Mouse (Mus musculus): ENCODE measurements around the gene Emid1. TPM values are rescaled to one million over a fixed set of nuclear protein-coding genes. Genes with fewer than 3 reads are reported as not detected.
A peak's percentile ranks its signal among the peaks of the same experiment; 100 is the strongest.

Gene Emid1
- polyA plus RNA-seq, 1 experiment from 2014 or later = 13.0 TPM

DNA sequence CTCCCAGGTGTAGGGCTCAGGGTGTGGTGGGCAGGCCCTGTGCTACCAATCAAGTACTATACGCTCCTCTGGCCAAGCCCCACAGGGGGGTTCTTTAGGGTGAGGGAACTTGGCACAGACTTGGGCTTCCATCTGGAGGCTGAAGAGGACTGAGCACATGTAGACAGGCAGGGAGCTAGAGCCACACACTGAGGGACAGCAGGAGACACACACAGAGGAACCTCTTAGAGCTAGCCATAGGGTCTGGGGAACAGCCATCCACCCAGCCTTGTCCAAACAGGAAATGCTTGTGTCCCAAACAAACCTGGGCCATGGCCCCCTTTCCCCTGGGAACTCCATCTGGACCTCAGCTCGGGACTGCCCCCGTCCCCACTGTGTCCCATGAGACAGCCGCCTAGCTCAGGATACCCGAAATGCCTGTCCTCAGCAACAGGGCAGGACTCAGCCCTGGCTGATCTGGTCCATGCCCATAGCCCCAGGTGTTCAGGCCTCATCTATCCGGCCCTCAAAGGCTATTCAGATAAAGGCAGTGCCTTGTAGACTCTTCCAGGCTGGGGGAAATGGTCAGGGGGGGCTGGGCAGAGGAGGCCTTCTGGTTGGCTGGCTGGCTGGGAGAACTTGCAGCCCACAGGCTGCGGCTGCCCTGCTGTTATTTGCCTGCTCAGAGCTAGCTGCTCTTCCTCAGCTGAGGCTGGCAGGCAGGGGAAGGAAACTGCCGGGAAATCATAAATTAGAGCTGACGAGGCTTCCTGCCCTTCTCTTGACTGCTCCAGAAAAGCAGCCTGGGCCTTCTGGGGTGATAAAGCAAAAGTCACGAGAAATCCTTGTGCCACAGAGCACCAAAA, 3.1 kb upstream of the Emid1 start:
- ATAC-seq (no peak), DNase-seq (ENCODE audit: low spot score) (no peak)
- Histone ChIP-seq H3K27me3 (replicated peaks; ENCODE audit: control insufficient read depth, insufficient read depth, low read length) (no peaks in the 10 kb centered on the region), H3K36me3 (ENCODE audit: control insufficient read depth, insufficient read depth, low read length) (no peaks in the 10 kb centered on the region), H3K9me3 (replicated peaks; ENCODE audit: control insufficient read depth, low read length) (no peaks in the 10 kb centered on the region), H3K4me2 (ENCODE audit: low read length) (no peak overlapping the region), H3K9ac (ENCODE audit: low read length) (no peak overlapping the region; the same call in 1 of the 2 replicates), H3K27ac (ENCODE audit: low read depth, low read length) (no peak overlapping the region), H3K4me3 (ENCODE audit: low read depth, low read length) (no peak overlapping the region), H3K4me1 (ENCODE audit: control insufficient read depth, insufficient read depth, low read length) (0 out of 2 replicates have a peak, but pooled peaks cover 2% of the 10 kb centered on the region)
- 54% methylated on average over 10 of the region's 10 CpGs for WGBS

DNA sequence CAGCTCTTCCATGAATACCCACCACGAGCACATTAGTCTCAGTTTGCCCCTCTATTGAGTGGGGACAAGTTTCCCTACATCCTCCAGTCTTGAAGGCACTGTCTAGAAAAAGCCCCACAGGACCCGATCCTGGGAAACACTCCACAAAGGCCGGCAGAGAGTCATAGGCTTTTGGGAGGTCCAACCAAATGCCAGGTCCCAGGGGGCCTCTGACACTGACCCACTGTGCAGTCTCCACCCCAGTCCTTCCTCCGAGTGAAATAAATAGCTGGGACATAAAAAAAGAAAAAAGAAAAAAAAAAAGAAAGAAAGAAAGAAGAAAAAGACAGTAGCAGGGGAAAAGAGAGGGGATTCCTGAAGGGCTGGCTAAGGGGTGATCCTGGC, 818 bp downstream of the Emid1 start:
- Histone ChIP-seq H3K4me2 (ENCODE audit: low read length) (peak overlapping the region; percentile 78), H3K4me3 (ENCODE audit: low read depth, low read length) (peak overlapping the region; percentile 48), H3K36me3 (ENCODE audit: control insufficient read depth, insufficient read depth, low read length) (no peaks in the 10 kb centered on the region), H3K27ac (ENCODE audit: low read depth, low read length) (no peak overlapping the region), H3K4me1 (ENCODE audit: control insufficient read depth, insufficient read depth, low read length) (peaks cover 12% of the 10 kb centered on the region), H3K9me3 (replicated peaks; ENCODE audit: control insufficient read depth, low read length) (no peaks in the 10 kb centered on the region), H3K27me3 (replicated peaks; ENCODE audit: control insufficient read depth, insufficient read depth, low read length) (no peaks in the 10 kb centered on the region), H3K9ac (ENCODE audit: low read length) (peak overlapping the region; percentile 64)
- 17% methylated on average over 4 of the region's 4 CpGs for WGBS
- ATAC-seq = no peak
- DNase-seq (ENCODE audit: low spot score) = no peak

DNA sequence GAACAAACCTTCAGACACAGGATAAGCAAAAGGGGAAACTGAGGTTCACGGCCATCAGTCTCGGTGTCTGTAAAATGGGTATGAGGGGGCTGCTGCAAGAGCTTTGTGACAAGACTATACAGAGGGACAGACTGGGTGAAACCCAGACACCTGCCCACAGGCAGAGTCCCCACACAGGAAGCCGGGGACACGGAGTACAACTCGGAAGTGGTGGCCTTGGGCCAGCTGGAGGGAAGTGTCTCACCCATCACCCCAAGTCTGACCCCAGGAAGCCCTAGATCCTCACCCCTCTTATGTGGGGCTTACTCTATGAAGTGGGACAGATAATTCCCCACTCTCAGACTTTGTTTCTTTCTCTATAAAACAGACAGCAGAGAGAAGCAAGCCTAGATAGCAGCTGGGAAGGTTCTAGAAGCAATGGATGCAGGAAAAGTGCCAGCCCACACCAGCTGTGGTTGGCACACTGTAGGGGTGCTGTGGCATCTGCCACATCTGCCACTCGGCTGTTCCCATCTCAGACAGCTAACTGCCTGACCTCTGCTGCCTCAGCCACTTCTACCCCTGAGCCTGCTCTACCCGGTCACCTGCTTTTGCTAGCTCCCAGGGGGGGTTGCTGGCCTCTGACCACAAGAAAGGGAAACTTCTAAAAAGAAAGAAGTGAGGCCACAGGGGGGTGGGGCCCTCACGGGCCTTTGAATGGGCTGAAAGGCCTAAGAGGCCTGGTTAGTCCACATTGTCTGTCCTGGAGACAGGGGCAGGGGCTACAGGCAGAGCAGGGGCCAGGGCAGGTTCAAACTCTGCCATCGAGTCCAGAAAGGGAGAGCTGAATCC, 1.4 kb downstream of the Emid1 start:
- Histone ChIP-seq H3K4me3 (ENCODE audit: low read depth, low read length) (no peak overlapping the region), H3K27ac (ENCODE audit: low read depth, low read length) (no peak overlapping the region), H3K9me3 (replicated peaks; ENCODE audit: control insufficient read depth, low read length) (no peaks in the 10 kb centered on the region), H3K4me2 (ENCODE audit: low read length) (peak overlapping the region; percentile 78; the same call in 1 of the 2 replicates), H3K36me3 (ENCODE audit: control insufficient read depth, insufficient read depth, low read length) (no peaks in the 10 kb centered on the region), H3K9ac (ENCODE audit: low read length) (no peak overlapping the region), H3K4me1 (ENCODE audit: control insufficient read depth, insufficient read depth, low read length) (peaks cover 12% of the 10 kb centered on the region), H3K27me3 (replicated peaks; ENCODE audit: control insufficient read depth, insufficient read depth, low read length) (no peaks in the 10 kb centered on the region)
- DNase-seq (ENCODE audit: low spot score) (no peak), ATAC-seq (no peak)
- WGBS = 48% methylated on average over 9 of the region's 9 CpGs

DNA sequence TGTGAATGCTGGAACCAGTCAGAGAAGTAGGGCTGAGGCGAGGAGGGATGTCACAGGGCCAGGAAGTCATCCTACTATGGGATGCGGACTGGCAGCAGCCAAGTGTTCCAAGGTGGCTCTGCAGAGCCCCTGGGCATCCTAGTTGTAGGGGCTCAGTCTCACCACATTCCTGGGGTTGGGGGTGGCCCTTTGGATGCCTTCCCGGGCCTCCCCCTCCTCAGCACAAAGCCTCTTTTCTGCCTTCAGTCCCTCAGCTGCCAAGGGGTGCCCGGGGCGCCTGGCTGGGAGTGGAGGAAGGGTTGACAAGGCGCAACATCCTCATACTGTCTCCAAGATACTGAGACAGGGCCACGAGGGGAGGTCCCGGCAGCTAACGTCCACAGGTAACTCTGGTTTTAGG, 2.1 kb downstream of the Emid1 start:
- ATAC-seq (peak; percentile 47), DNase-seq (ENCODE audit: low spot score) (no peak)
- Histone ChIP-seq H3K4me1 (ENCODE audit: control insufficient read depth, insufficient read depth, low read length) (peaks cover 12% of the 10 kb centered on the region), H3K4me2 (ENCODE audit: low read length) (peak overlapping the region; percentile 26), H3K9ac (ENCODE audit: low read length) (no peak overlapping the region), H3K27ac (ENCODE audit: low read depth, low read length) (no peak overlapping the region), H3K4me3 (ENCODE audit: low read depth, low read length) (no peak overlapping the region), H3K36me3 (ENCODE audit: control insufficient read depth, insufficient read depth, low read length) (no peaks in the 10 kb centered on the region), H3K27me3 (replicated peaks; ENCODE audit: control insufficient read depth, insufficient read depth, low read length) (no peaks in the 10 kb centered on the region), H3K9me3 (replicated peaks; ENCODE audit: control insufficient read depth, low read length) (no peaks in the 10 kb centered on the region)
- 43% methylated on average over 9 of the region's 9 CpGs for WGBS

DNA sequence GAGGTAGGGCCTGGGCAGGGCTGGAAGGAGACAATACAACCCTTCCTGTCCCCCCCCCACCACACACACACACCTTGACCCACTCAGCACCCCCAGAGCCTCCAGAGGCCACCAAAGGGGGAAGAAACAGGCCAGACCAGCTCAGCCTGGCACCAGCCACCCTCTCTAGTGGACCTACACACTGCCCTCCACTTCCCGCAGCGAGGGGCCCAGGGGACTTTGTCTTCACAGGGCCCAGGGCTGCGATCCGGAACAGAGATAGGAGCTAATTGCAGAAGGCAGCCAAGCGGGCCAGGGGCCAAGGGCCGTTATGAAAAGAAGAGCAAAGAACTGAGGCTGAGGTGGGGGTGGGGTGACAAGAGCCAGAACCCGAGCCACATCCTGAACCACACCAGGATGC, 2.8 kb downstream of the Emid1 start:
- Histone ChIP-seq H3K9me3 (replicated peaks; ENCODE audit: control insufficient read depth, low read length) (no peaks in the 10 kb centered on the region), H3K27me3 (replicated peaks; ENCODE audit: control insufficient read depth, insufficient read depth, low read length) (no peaks in the 10 kb centered on the region), H3K4me3 (ENCODE audit: low read depth, low read length) (no peak overlapping the region), H3K4me2 (ENCODE audit: low read length) (peak overlapping the region; percentile 26), H3K27ac (ENCODE audit: low read depth, low read length) (peak overlapping the region; percentile 9; the same call in 1 of the 2 replicates), H3K36me3 (ENCODE audit: control insufficient read depth, insufficient read depth, low read length) (no peaks in the 10 kb centered on the region), H3K9ac (ENCODE audit: low read length) (no peak overlapping the region), H3K4me1 (ENCODE audit: control insufficient read depth, insufficient read depth, low read length) (peaks cover 12% of the 10 kb centered on the region)
- WGBS = 8% methylated on average over 7 of the region's 7 CpGs
- ATAC-seq = no peak
- DNase-seq (ENCODE audit: low spot score) = no peak

DNA sequence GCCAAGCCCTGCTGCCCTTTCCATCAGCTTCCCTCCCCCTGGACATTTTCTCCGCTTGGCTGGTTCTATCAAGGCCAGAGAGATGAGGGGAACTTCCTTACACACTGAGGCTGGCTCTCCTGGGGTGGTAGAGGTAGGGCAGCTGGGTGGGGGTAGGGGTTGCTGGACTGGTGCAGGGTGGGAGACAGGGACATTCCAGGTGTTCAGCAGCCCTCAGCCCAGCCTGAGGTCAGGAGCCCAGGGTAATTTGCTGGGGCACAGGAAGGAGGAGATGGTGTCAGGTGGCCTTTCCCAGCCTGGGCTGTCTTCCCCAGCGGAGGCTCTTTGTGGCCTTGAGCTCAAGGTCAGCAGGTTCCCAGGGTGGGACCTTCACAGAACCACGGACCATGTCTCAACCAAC, 6.5 kb downstream of the Emid1 start:
- Histone ChIP-seq H3K4me1 (ENCODE audit: control insufficient read depth, insufficient read depth, low read length) (peaks cover 10% of the 10 kb centered on the region), H3K27ac (ENCODE audit: low read depth, low read length) (no peak overlapping the region), H3K9me3 (replicated peaks; ENCODE audit: control insufficient read depth, low read length) (no peaks in the 10 kb centered on the region), H3K9ac (ENCODE audit: low read length) (no peak overlapping the region), H3K36me3 (ENCODE audit: control insufficient read depth, insufficient read depth, low read length) (no peaks in the 10 kb centered on the region), H3K27me3 (replicated peaks; ENCODE audit: control insufficient read depth, insufficient read depth, low read length) (no peaks in the 10 kb centered on the region), H3K4me3 (ENCODE audit: low read depth, low read length) (no peak overlapping the region), H3K4me2 (ENCODE audit: low read length) (no peak overlapping the region)
- DNase-seq (ENCODE audit: low spot score) (no peak), ATAC-seq (no peak)
- 77% methylated on average over 3 of the region's 3 CpGs for WGBS

DNA sequence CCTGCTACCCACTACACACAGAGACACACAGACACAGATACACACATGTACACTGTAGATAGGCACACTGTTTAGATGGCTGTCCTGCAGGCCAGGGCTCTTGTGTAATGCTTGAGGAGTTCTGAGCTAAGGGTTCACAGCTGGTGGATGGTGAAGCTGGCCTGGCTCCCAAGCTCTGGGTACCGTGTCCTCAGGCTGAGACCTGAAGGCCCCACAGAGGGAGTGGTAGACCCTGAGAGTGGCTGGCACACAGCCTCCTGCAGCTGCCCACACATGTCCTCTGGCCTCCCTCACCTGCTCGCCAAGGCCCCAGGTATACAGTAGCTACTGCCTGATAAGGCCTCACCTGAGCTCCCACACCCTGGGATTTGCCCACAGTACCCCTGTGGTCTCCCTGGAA, 10.1 kb downstream of the Emid1 start:
- WGBS = 89% methylated on average over 2 of the region's 2 CpGs
- Histone ChIP-seq H3K27ac (ENCODE audit: low read depth, low read length) (no peak overlapping the region), H3K9ac (ENCODE audit: low read length) (no peak overlapping the region), H3K4me2 (ENCODE audit: low read length) (no peak overlapping the region), H3K27me3 (replicated peaks; ENCODE audit: control insufficient read depth, insufficient read depth, low read length) (no peaks in the 10 kb centered on the region), H3K36me3 (ENCODE audit: control insufficient read depth, insufficient read depth, low read length) (no peaks in the 10 kb centered on the region), H3K9me3 (replicated peaks; ENCODE audit: control insufficient read depth, low read length) (no peaks in the 10 kb centered on the region), H3K4me3 (ENCODE audit: low read depth, low read length) (no peak overlapping the region), H3K4me1 (ENCODE audit: control insufficient read depth, insufficient read depth, low read length) (no peaks in the 10 kb centered on the region)
- DNase-seq (ENCODE audit: low spot score) (no peak), ATAC-seq (no peak)

DNA sequence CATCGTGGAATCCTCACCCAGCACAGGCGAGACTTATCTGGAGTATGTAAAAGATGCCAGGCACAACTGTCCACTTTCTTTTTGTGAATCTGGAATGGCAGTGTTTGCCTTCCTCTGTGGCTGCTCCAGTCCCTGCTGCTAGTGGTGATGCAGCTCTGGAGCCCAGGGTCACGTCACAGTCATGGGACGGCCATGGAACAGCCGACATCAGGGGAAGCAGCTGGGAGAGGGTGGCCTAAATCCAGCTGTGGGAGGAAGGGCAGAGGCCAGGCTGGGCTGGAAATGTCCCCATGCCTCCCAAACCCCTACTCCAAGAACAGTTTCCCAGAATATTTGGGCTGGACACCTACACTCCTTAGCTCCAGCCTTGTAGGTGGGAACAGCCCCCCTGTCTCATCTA, 10.8 kb downstream of the Emid1 start:
- WGBS = 91% methylated on average over 5 of the region's 5 CpGs
- Histone ChIP-seq H3K36me3 (ENCODE audit: control insufficient read depth, insufficient read depth, low read length) (no peaks in the 10 kb centered on the region), H3K4me1 (ENCODE audit: control insufficient read depth, insufficient read depth, low read length) (no peaks in the 10 kb centered on the region), H3K27me3 (replicated peaks; ENCODE audit: control insufficient read depth, insufficient read depth, low read length) (no peaks in the 10 kb centered on the region), H3K9ac (ENCODE audit: low read length) (no peak overlapping the region), H3K4me3 (ENCODE audit: low read depth, low read length) (no peak overlapping the region), H3K27ac (ENCODE audit: low read depth, low read length) (no peak overlapping the region), H3K4me2 (ENCODE audit: low read length) (no peak overlapping the region), H3K9me3 (replicated peaks; ENCODE audit: control insufficient read depth, low read length) (no peaks in the 10 kb centered on the region)
- ATAC-seq = no peak
- DNase-seq (ENCODE audit: low spot score) = no peak

DNA sequence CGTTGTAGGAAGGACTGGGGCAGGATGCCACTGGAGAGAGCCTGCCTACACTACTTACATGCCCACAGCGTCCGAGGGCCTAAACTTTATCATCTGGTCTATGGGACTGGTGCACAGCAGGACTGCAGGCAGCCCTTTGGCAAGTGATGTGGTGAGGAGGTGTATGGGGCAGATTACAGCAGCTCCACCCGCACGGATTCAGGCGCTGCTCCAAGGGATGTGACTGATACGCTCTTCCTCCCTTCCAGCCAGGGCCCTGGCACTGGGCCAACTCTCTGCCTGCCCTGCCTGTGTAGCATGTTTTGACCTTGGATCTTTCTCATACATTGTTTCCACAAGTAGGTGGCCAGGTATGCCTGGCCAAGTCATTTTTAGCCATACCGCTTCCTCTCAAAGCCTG, 11.4 kb downstream of the Emid1 start:
- 48% methylated on average over 8 of the region's 8 CpGs for WGBS
- ATAC-seq = no peak

More for the DNA sequence above, 11.4 kb downstream of the Emid1 start:
- H3K4me1 ChIP-seq (ENCODE audit: control insufficient read depth, insufficient read depth, low read length) = no peaks in the 10 kb centered on the region
- H3K9ac ChIP-seq (ENCODE audit: low read length) = no peak overlapping the region
- no peaks in the 10 kb centered on the region for H3K36me3 ChIP-seq (ENCODE audit: control insufficient read depth, insufficient read depth, low read length)
- H3K4me3 ChIP-seq (ENCODE audit: low read depth, low read length) = no peak overlapping the region
- H3K27ac ChIP-seq (ENCODE audit: low read depth, low read length) = no peak overlapping the region
- no peaks in the 10 kb centered on the region for H3K27me3 ChIP-seq (replicated peaks; ENCODE audit: control insufficient read depth, insufficient read depth, low read length)
- no peak overlapping the region for H3K4me2 ChIP-seq (ENCODE audit: low read length)
- H3K9me3 ChIP-seq (replicated peaks; ENCODE audit: control insufficient read depth, low read length) = no peaks in the 10 kb centered on the region
- DNase-seq (ENCODE audit: low spot score) = no peak
